Mouse (Mus musculus): Measurements from ENCODE around the gene Odaph. TPM values are rescaled to one million over a fixed set of nuclear protein-coding genes. Genes with fewer than 3 reads are reported as not detected.

Gene Odaph
- not detected in 2 replicates for polyA plus RNA-seq (2021; fragmentation: Nextera tagmentation)
- long read RNA-seq, experiment 1 = 0 reads
- long read RNA-seq, experiment 2 = 0 reads

DNA sequence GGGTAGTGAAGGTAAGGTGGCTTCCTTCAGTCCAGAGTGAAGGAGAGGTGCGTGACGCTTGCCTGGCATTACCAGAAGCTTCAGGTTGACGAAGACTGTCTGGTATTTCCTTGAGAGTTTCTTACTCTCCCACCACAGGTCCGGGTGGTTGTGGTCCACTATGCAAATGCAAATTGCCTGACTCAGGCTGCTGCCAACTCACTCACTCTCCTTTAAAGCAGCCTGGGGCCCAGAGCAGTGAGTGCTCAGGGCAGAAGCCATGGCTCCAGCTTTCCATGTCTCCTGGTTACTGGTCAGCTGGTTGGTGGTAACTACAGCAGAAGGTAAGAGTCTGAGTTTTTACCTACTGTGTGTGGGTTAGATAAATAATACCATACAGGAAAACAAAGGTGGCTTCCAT is at the start of gene Odaph:
Gene Odaph, plus strand, starts transcription at position 240 of the 400 bp plus-strand sequence.

DNA sequence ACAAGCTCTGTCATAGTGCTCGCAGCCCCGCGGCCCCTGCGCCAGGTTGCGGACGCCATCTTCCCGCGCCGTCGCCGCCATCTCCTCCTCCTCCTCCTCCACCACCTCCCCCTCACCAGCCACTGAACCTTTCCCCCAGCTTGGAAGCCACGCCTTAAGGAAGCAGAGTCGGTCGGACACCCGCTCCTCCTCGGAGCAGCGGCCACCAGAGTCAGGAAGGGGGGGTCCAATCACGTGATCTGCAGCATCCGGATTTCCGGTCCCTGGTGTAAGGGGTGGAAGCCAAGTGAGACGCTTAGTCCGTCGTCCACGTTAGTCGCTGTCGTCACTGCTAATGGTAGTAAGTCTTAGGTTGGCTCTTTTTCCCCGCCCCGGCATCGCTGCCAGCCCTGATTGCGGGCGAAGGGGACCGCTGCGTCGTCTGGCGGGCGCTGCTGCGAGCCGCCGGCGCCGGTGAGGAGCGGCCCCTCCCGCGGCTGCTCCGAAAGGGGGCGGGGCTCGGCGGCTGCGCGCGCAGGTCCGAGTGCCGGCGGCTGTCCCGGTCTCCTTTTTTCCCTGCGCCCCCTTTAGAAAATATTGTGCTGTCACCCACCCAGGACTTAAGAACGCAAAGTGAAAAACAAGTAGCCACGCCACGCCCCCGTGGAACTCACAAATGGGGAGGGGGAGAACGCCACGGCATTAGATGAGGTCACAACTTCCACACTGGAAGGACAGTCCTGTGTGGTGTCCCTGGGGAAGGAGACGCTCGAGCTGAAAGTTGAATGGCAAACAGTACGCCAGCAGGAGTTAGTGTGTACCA is 24.4 kb upstream of the Odaph start, which contains the start of gene Rchy1:
Gene Rchy1, minus strand, starts transcription at position 430 of the 802 bp plus-strand sequence.

DNA sequence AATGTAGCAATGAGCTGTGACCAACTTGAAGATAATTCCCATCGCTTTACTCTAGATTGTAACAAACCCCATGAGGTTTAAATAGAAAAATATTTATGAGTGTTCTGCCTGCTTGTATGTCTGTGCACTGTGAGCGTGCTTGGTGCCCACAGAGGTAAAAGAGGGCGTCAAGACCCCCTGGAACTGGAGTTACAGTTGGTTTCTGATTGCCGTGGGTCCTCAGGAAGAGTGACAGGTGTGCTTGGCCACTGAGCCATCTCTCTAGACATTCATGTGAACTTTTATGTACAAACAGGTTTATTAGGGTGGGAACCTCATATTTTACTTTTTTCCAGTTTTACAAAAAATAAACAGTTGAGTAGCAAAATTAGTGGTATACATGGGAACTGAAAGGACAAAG is 56.5 kb downstream of the Odaph start, which contains the start of gene Cdkl2:
Gene Cdkl2, minus strand, starts transcription at position 101 of the 400 bp plus-strand sequence.

Other genes with a start within 250 kb of the Odaph start
- 43.9 and 49.3 TPM in 2 replicates for gene Rchy1, start 24.4 kb upstream of the Odaph start, polyA plus RNA-seq (2021; fragmentation: Nextera tagmentation)
- 15.3 and 16.8 TPM in 2 replicates for gene Cdkl2, start 56.4 kb downstream of the Odaph start, polyA plus RNA-seq (2021; fragmentation: Nextera tagmentation)
- 282 and 297 TPM in 2 replicates for gene G3bp2, start 96.2 kb downstream of the Odaph start, polyA plus RNA-seq (2021; fragmentation: Nextera tagmentation)
- gene Uso1, start 150.5 kb downstream of the Odaph start, polyA plus RNA-seq (2021; fragmentation: Nextera tagmentation) = 13.7 and 14.1 TPM in 2 replicates
- not detected in 2 replicates for gene U90926, start 227.9 kb downstream of the Odaph start, polyA plus RNA-seq (2021; fragmentation: Nextera tagmentation)

Data from layer of hippocampus, adult 6 months (tissue).